Mouse (Mus musculus): ENCODE measurements around the gene Tmbim7. TPM values are rescaled to one million over a fixed set of nuclear protein-coding genes. Genes with fewer than 3 reads are reported as not detected.
A peak's percentile ranks its signal among the peaks of the same experiment; 100 is the strongest.
"Not testable (repeated sequence)": the region's sequence is repeated elsewhere in the genome, so short reads cannot be mapped to it uniquely, and the experiment has no call there.

Tmbim7 gene
- not detected in 2 replicates for polyA plus RNA-seq (2012; ENCODE audit: insufficient read depth, low replicate concordance)

- H3K27me3 ChIP-seq (replicated peaks) = no peaks in the 10 kb centered on the region
- no peak within 1 kb of the TSS for H3K4me3 ChIP-seq (replicated peaks)
- H3K9me3 ChIP-seq = no peaks in the 10 kb centered on the region
- TF ChIP-seq GATA1 (IDR thresholded peaks at IDR 0.05; ENCODE audit: borderline replicate concordance, low read length) (no peak), FLI1 (IDR thresholded peaks at IDR 0.05; ENCODE audit: low read length) (no peak)
- H3K4me1 ChIP-seq = peaks cover 52% of the 10 kb centered on the region
- H3K36me3 ChIP-seq (replicated peaks; ENCODE audit: low read length) = peaks cover under 1% of the 10 kb centered on the region
These were observed at the start of gene Tmbim7 for GRCm38 (mm10) chr5:3650881-3651280. TSS of gene Tmbim7 (plus strand) at chr5:3651181.

- Histone ChIP-seq H3K4me3 (replicated peaks) (no peak overlapping the region), H3K4me1 (peaks cover 13% of the 10 kb centered on the region), H3K27me3 (replicated peaks) (no peaks in the 10 kb centered on the region), H3K36me3 (replicated peaks; ENCODE audit: low read length) (peaks cover 76% of the 10 kb centered on the region), H3K9me3 (no peaks in the 10 kb centered on the region)
- no peak for TF ChIP-seq GATA1 (IDR thresholded peaks at IDR 0.05; ENCODE audit: borderline replicate concordance, low read length)
- TF ChIP-seq FLI1 (IDR thresholded peaks at IDR 0.05; ENCODE audit: low read length) = no peak
These were observed 43.9 kb upstream of the Tmbim7 start for GRCm38 (mm10) chr5:3607114-3607513.

GRCm38 (mm10) chr5:3609241-3609640 lies 41.7 kb upstream of the Tmbim7 start:
- Histone ChIP-seq H3K36me3 (replicated peaks; ENCODE audit: low read length) (peaks cover 75% of the 10 kb centered on the region), H3K4me3 (replicated peaks) (no peak overlapping the region), H3K27me3 (replicated peaks) (no peaks in the 10 kb centered on the region), H3K9me3 (no peaks in the 10 kb centered on the region), H3K4me1 (peaks cover 6% of the 10 kb centered on the region)
- no peak for TF ChIP-seq GATA1 (IDR thresholded peaks at IDR 0.05; ENCODE audit: borderline replicate concordance, low read length)
- no peak for TF ChIP-seq FLI1 (IDR thresholded peaks at IDR 0.05; ENCODE audit: low read length)

GRCm38 (mm10) chr5:3611835-3612234 lies 39.1 kb upstream of the Tmbim7 start:
- not testable (repeated sequence) for H3K4me1 ChIP-seq; H3K9me3 ChIP-seq; H3K27me3 ChIP-seq (replicated peaks); H3K4me3 ChIP-seq (replicated peaks)
- H3K36me3 ChIP-seq (replicated peaks; ENCODE audit: low read length) = peaks cover 74% of the 10 kb centered on the region

- TF ChIP-seq FLI1 (IDR thresholded peaks at IDR 0.05; ENCODE audit: low read length) = no peak
- TF ChIP-seq GATA1 (IDR thresholded peaks at IDR 0.05; ENCODE audit: borderline replicate concordance, low read length) = no peak
- Histone ChIP-seq H3K4me3 (replicated peaks) (no peak overlapping the region), H3K4me1 (no peaks in the 10 kb centered on the region), H3K36me3 (replicated peaks; ENCODE audit: low read length) (peaks cover 90% of the 10 kb centered on the region), H3K9me3 (no peaks in the 10 kb centered on the region), H3K27me3 (replicated peaks) (no peaks in the 10 kb centered on the region)
These were observed 30.5 kb upstream of the Tmbim7 start for GRCm38 (mm10) chr5:3620486-3620885.

GRCm38 (mm10) chr5:3630055-3630454 lies 20.9 kb upstream of the Tmbim7 start:
- Histone ChIP-seq H3K4me1 (peaks cover 24% of the 10 kb centered on the region), H3K9me3 (no peaks in the 10 kb centered on the region), H3K4me3 (replicated peaks) (no peak overlapping the region), H3K36me3 (replicated peaks; ENCODE audit: low read length) (peaks cover 80% of the 10 kb centered on the region), H3K27me3 (replicated peaks) (no peaks in the 10 kb centered on the region)
- no peak for TF ChIP-seq FLI1 (IDR thresholded peaks at IDR 0.05; ENCODE audit: low read length)
- TF ChIP-seq GATA1 (IDR thresholded peaks at IDR 0.05; ENCODE audit: borderline replicate concordance, low read length) = no peak

GRCm38 (mm10) chr5:3631512-3632271 lies 19.3 kb upstream of the Tmbim7 start:
- no peak for TF ChIP-seq GATA1 (IDR thresholded peaks at IDR 0.05; ENCODE audit: borderline replicate concordance, low read length)
- TF ChIP-seq FLI1 (IDR thresholded peaks at IDR 0.05; ENCODE audit: low read length) = no peak
- Histone ChIP-seq H3K27me3 (replicated peaks) (no peaks in the 10 kb centered on the region), H3K36me3 (replicated peaks; ENCODE audit: low read length) (peaks cover 80% of the 10 kb centered on the region), H3K4me1 (peaks cover 24% of the 10 kb centered on the region), H3K9me3 (no peaks in the 10 kb centered on the region), H3K4me3 (replicated peaks) (peak overlapping the region; percentile 42)

- Histone ChIP-seq H3K36me3 (replicated peaks; ENCODE audit: low read length) (peaks cover 79% of the 10 kb centered on the region), H3K9me3 (no peaks in the 10 kb centered on the region), H3K4me1 (peaks cover 24% of the 10 kb centered on the region), H3K27me3 (replicated peaks) (no peaks in the 10 kb centered on the region), H3K4me3 (replicated peaks) (peak overlapping the region; percentile 5)
- TF ChIP-seq GATA1 (IDR thresholded peaks at IDR 0.05; ENCODE audit: borderline replicate concordance, low read length) (no peak), FLI1 (IDR thresholded peaks at IDR 0.05; ENCODE audit: low read length) (no peak)
These were observed 18.7 kb upstream of the Tmbim7 start for GRCm38 (mm10) chr5:3632285-3632684.

GRCm38 (mm10) chr5:3633315-3633714 lies 17.7 kb upstream of the Tmbim7 start:
- Histone ChIP-seq H3K4me3 (replicated peaks) (no peak overlapping the region), H3K9me3 (no peaks in the 10 kb centered on the region), H3K36me3 (replicated peaks; ENCODE audit: low read length) (peaks cover 78% of the 10 kb centered on the region), H3K27me3 (replicated peaks) (no peaks in the 10 kb centered on the region), H3K4me1 (peaks cover 24% of the 10 kb centered on the region)
- TF ChIP-seq FLI1 (IDR thresholded peaks at IDR 0.05; ENCODE audit: low read length) = no peak
- no peak for TF ChIP-seq GATA1 (IDR thresholded peaks at IDR 0.05; ENCODE audit: borderline replicate concordance, low read length)

GRCm38 (mm10) chr5:3633951-3634350 lies 17.0 kb upstream of the Tmbim7 start:
- Histone ChIP-seq H3K36me3 (replicated peaks; ENCODE audit: low read length) (peaks cover 77% of the 10 kb centered on the region), H3K27me3 (replicated peaks) (no peaks in the 10 kb centered on the region), H3K4me1 (peaks cover 24% of the 10 kb centered on the region), H3K4me3 (replicated peaks) (no peak overlapping the region), H3K9me3 (no peaks in the 10 kb centered on the region)
- TF ChIP-seq GATA1 (IDR thresholded peaks at IDR 0.05; ENCODE audit: borderline replicate concordance, low read length) (no peak), FLI1 (IDR thresholded peaks at IDR 0.05; ENCODE audit: low read length) (no peak)

All from megakaryocyte, embryonic 14.5 days (primary cell).